Mouse (Mus musculus) ovary, postnatal 10 days (tissue): ENCODE measurements at regions not wholly inside any gene's neighbourhood (a gene's known extent, or its start where the extent isn't known, plus 50 kb on each side); places are given as distances from the start of the nearest gene placed in this dataset.

Experiments
- DNase-seq: peaks from one replicate; pipeline ENCODE4 v3.0.0; 2022; ENCODE audit warnings: low spot score

GRCm38 (mm10) chr8:8391321-8391720 lies 269.7 kb downstream of the Efnb2 start:
- DNase-seq: no peak

GRCm38 (mm10) chr8:8378248-8378647 lies 282.8 kb downstream of the Efnb2 start:
- no peak for DNase-seq

- no peak for DNase-seq
These were observed 284.3 kb downstream of the Efnb2 start for GRCm38 (mm10) chr8:8376791-8377190.

- DNase-seq: no peak
These were observed 284.7 kb downstream of the Efnb2 start for GRCm38 (mm10) chr8:8376379-8376778.

GRCm38 (mm10) chr8:8367282-8367871 lies 293.7 kb downstream of the Efnb2 start:
- no peak for DNase-seq

GRCm38 (mm10) chr8:8361941-8362537 lies 299.0 kb downstream of the Efnb2 start:
- DNase-seq: no peak

GRCm38 (mm10) chr8:8360586-8360985 lies 300.5 kb downstream of the Efnb2 start:
- DNase-seq: no peak

GRCm38 (mm10) chr8:8354977-8355376 lies 306.1 kb downstream of the Efnb2 start:
- no peak for DNase-seq

- no peak for DNase-seq
These were observed 316.4 kb downstream of the Efnb2 start for GRCm38 (mm10) chr8:8344661-8345060.

GRCm38 (mm10) chr8:8335256-8335972 lies 325.6 kb downstream of the Efnb2 start:
- no peak for DNase-seq

- DNase-seq: no peak
These were observed 326.5 kb downstream of the Efnb2 start for GRCm38 (mm10) chr8:8334515-8334914.

- no peak for DNase-seq
These were observed 329.8 kb downstream of the Efnb2 start for GRCm38 (mm10) chr8:8331249-8331648.

GRCm38 (mm10) chr8:8328010-8328666 lies 332.9 kb downstream of the Efnb2 start:
- DNase-seq: no peak

- no peak for DNase-seq
These were observed 334.8 kb downstream of the Efnb2 start for GRCm38 (mm10) chr8:8326066-8326834.

GRCm38 (mm10) chr8:8325420-8325819 lies 335.6 kb downstream of the Efnb2 start:
- no peak for DNase-seq

- no peak for DNase-seq
These were observed 336.5 kb downstream of the Efnb2 start for GRCm38 (mm10) chr8:8324520-8324919.

GRCm38 (mm10) chr8:8308253-8308652 lies 352.8 kb downstream of the Efnb2 start:
- no peak for DNase-seq

GRCm38 (mm10) chr8:8307487-8307886 lies 353.6 kb downstream of the Efnb2 start:
- no peak for DNase-seq

- no peak for DNase-seq
These were observed 360.9 kb downstream of the Efnb2 start for GRCm38 (mm10) chr8:8299965-8300767.

- no peak for DNase-seq
These were observed 368.3 kb downstream of the Efnb2 start for GRCm38 (mm10) chr8:8292577-8293247.

GRCm38 (mm10) chr8:8285876-8286275 lies 375.2 kb downstream of the Efnb2 start:
- no peak for DNase-seq
